Mouse (Mus musculus) embryo, embryonic 10.5 days (tissue): ENCODE measurements around the gene Npl.
A peak's percentile ranks its signal among the peaks of the same experiment; 100 is the strongest.
"Not testable (repeated sequence)": the region's sequence is repeated elsewhere in the genome, so short reads cannot be mapped to it uniquely, and the experiment has no call there.

ENCODE experiments used
- DNase-seq: peaks from one replicate; pipeline ENCODE4 v3.0.0-alpha.2; 2015; ENCODE audit warnings: low spot score

Npl gene

DNA sequence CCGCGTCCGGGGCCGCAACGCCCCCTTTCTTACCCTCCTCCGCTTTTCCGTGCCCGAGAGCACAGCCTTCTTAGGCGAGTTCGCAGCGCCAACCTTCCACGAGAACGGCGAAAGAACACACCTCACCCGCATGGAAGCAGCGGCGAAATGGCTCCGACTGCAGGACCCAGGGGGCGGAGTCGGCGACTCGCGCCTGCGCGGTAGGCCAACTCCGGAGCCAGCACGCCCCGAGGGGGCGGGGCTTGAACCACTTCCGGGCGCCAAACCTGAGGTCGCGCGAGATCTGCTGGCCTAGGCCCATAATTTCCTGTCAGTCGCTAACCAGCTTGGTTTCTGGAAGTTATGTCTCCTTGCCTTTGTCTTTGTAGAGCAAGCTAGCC lies 62.4 kb downstream of the Npl start, which contains the start of gene Dhx9:
TSS of gene Dhx9 (minus strand) at position 161 of the 380 bp plus-strand sequence.
- peak; percentile 98 for DNase-seq

DNA sequence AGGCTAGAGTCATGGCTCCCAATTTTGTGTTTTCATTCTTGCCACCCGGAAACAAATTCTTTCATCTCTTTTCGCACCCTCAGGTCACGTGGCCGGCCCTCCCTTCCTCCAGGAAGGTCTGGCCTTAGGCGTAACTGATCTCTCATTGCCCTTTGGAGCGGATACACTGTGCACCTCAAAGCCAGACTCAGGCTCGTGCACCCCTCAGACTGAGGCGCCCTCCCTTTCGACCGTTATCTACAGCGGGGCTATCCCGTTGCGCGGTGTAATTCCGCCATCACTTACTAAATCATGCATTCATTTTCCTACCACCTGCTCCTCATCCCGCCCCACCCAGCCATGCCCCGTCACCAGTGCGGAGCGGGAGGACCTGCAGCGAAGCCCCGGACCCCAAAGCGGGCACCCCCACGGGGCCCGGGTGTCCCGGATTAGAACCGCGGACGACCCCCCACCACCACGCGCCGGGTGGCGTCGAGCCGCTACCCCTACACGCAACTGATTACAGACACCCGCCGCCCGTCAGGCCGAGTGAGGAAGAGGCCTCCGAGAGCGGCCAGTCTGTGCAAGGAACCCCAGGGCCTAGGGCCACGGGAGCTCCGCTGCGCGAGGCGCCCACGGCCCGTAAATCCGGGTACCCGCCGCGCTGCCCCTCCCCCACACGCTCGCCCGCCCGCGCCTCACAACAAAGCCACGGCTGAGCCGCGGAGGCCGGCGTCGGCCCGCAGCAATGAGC lies 62.9 kb downstream of the Npl start:
- DNase-seq = peak; percentile 69

GRCm38 (mm10) chr1:153486120-153486519 lies 63.7 kb downstream of the Npl start:
- not testable (repeated sequence) for DNase-seq

- no peak for DNase-seq
These were observed 64.5 kb downstream of the Npl start for GRCm38 (mm10) chr1:153485201-153485796.

DNA sequence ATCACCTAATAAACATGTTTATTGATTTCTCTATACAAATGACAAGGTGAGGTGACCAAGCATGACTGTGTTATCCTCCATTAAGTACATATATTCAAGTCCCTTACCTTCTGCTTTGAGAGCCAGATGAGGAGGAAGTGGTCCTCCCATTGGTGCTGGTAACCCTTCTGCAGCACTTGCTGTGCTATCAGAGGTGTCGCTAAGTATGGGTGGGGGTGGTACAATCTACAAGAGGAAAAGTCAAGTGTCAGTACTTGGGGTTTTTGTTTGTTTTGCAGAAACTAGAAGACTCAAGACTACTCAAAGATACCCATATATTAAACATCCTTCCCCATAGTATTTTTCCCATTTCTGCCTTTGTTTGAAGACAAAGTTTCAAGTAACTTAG lies 68.8 kb downstream of the Npl start:
- DNase-seq = no peak

DNA sequence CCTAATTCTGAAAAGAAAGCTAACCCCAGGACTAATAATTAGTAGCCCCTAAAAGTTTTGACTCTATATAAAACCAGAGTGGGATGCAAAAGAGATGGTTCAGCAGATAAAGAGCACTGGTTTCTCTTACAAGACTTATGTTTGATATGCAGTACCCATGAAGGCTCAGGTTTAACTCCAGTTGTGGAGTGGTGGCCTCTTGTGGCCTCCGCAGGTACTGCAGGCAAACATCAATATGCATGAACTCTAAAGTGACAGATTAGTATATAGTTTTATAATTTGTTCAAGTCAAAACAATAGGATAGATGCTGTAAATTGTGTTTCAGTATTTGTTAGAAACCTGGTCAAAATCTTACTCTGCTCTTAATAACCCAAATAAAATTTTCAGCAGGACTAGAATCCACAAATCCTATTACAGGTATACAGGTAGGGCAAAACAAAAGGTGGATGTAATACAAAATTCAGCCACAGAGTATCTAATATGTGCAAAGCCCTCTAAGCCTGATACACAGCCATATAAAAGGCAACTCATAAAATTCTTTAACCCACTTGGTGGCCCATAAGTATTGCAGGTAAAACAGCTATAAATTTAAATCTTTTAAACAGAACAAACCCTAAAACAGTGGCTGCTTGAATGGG lies 69.3 kb downstream of the Npl start:
- DNase-seq = peak; percentile 84

DNA sequence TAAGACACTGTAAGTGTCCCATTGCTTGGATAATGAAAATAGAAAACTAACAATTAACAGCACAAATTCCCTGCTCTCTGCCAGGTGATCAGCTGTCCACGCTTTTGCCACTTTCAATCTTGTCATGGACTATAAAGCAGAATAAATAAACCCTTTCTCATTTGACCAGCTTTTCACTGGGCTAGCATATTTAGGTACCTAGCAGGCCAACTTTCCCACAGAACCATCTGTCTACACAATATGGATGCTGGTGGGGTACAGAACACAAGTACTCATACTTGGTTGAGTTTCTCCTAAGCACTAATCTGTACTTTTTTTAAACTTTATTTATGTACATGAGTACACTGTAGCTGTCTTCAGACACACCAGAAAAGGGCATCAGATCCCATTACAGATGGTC lies 70.5 kb downstream of the Npl start:
- no peak for DNase-seq

GRCm38 (mm10) chr1:153461796-153462195 lies 88.0 kb downstream of the Npl start:
- no peak for DNase-seq

- DNase-seq = no peak
These were observed 93.7 kb downstream of the Npl start for GRCm38 (mm10) chr1:153456137-153456536.

- DNase-seq = no peak
These were observed 96.7 kb downstream of the Npl start for GRCm38 (mm10) chr1:153453146-153453642.
